19 mouse cellular contexts compared by ENCODE assay signal in the genomic region with DNA sequence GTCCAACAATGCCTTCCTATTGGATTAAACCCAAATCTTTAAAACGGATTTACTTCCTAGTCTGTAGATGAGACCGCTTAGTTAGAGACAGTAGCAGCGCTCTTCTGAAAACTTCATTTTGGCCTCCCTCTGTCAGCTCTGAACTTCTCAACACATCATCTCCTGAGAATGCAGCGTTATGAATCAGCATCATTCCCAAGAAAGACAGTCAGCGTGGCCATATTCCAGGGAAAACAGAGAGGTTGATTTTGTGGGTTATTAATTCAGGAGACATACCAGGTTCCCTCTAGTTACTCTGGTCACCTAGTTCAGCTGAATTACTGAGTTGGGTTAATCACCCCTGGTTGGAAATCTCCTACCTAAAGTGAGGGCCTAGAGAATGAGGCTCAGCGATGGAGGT.
"Had no signal": no experiment of that assay in that cellular context is flagged by ENCODE, and none has a peak within 500 bp of the region (broad histone marks: within the 10 kb centered on the region; RNA-seq: fewer than 3 reads in every experiment).

No protein-coding gene starts in this region.

- H3K4me3 ChIP-seq: limb, embryonic 12.5 days; limb, embryonic 15.5 days; midbrain, embryonic 15.5 days; neural tube, embryonic 13.5 days; stomach, embryonic 15.5 days had no signal

- H3K4me1 ChIP-seq: limb, embryonic 12.5 days; limb, embryonic 15.5 days; midbrain, embryonic 15.5 days; neural tube, embryonic 13.5 days; stomach, embryonic 15.5 days had no signal

- DNase-seq: kidney, adult 2 months; kidney, postnatal 25 days; layer of hippocampus, postnatal 36 days; left cerebral cortex, postnatal 4 days; liver, postnatal 0 days; lung, embryonic 14.5 days; lung, postnatal 10 days; lung, postnatal 36 days; retina, postnatal 1 day; right cerebral cortex, postnatal 25 days; spleen, adult 18-20 months; thymus, postnatal 36 days had no signal

- H3K27ac ChIP-seq: kidney, postnatal 0 days; limb, embryonic 12.5 days; limb, embryonic 15.5 days; liver, embryonic 14.5 days; midbrain, embryonic 15.5 days; neural tube, embryonic 13.5 days; stomach, embryonic 15.5 days had no signal
